Mouse (Mus musculus): ENCODE measurements around the gene Adamtsl4. TPM values are rescaled to one million over a fixed set of nuclear protein-coding genes. Genes with fewer than 3 reads are reported as not detected.
A peak's percentile ranks its signal among the peaks of the same experiment; 100 is the strongest.

Gene Adamtsl4
- polyA plus RNA-seq, 1 experiment from 2014 or later: 1.3 TPM

DNA sequence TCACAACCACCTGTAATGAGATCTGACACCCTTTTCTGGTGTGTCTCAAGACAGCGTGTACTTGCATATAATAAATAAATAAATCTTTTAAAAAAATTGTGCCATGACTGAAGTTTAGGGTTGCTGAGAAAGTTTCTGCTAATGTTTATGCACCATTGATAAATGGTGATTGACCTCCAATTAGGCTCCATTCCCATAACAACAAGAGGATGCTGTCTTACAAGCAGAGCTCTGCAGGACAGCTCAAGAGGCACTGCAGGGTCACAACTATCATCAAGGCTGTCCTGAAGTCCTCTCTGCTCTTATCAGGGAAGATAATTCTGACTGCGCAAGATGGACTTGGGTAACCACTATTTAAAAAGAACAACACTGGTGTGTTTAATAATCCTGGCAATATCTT, 30.4 kb upstream of the Adamtsl4 start:
- Histone ChIP-seq H3K9ac (replicated peaks) (no peak overlapping the region), H3K4me3 (no peak overlapping the region), H3K4me1 (no peaks in the 10 kb centered on the region), H3K36me3 (no peaks in the 10 kb centered on the region), H3K9me3 (no peaks in the 10 kb centered on the region), H3K27ac (replicated peaks) (no peak overlapping the region), H3K4me2 (replicated peaks) (no peak overlapping the region), H3K27me3 (no peaks in the 10 kb centered on the region)
- ATAC-seq (ENCODE audit: low FRiP score, low read depth): no peak
- 91% methylated on average over 2 of the region's 2 CpGs for WGBS

DNA sequence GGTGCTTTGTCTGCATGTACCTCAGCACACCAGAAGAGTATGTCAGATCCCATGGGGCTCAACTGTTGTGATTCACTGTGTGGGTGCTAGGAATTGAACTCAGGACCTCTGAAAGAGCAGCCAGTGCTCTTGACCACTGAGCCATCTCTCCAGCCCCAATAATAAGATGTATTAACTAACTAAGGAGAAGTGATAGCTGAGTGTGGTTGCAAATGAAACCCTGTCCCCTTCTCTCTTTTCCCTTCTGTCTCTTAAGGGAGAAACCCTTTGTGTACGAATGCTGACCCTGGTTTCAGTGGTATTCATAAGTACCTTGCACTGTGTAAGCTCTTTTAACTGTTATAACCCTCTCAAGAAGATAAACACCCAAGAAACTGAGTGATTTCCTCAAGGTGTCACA, 28.4 kb upstream of the Adamtsl4 start:
- Histone ChIP-seq H3K9ac (replicated peaks) (no peak overlapping the region), H3K4me2 (replicated peaks) (no peak overlapping the region), H3K36me3 (no peaks in the 10 kb centered on the region), H3K9me3 (no peaks in the 10 kb centered on the region), H3K4me1 (no peaks in the 10 kb centered on the region), H3K27me3 (no peaks in the 10 kb centered on the region), H3K4me3 (no peak overlapping the region), H3K27ac (replicated peaks) (no peak overlapping the region)
- ATAC-seq (ENCODE audit: low FRiP score, low read depth): no peak
- 79% methylated on average over 1 of the region's 1 CpGs for whole genome bisulfite sequencing

DNA sequence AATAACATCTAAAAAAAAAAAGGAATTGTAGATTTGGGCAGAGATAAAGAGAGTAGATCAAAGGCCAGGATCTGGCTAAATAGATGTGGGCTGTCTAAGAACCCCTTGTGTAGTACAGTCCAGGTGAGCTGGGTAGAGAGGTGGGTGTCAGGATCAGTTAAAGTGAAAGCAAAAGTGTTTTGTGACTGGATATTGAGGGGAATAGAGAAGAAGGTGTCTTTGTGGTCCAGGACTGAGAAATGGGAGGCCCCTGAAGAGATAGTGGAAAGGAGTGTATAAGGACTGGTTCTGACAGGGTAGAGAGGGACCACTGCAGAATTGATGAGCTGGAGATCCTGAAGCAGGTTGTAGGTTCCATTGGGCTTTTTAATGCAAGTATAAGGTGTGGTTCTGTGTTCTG, 22.2 kb upstream of the Adamtsl4 start:
- no peak overlapping the region for H3K4me2 ChIP-seq (replicated peaks)
- H3K36me3 ChIP-seq: no peaks in the 10 kb centered on the region
- no peak overlapping the region for H3K27ac ChIP-seq (replicated peaks)
- no peaks in the 10 kb centered on the region for H3K9me3 ChIP-seq
- ATAC-seq (ENCODE audit: low FRiP score, low read depth): no peak
- H3K27me3 ChIP-seq: no peaks in the 10 kb centered on the region
- no peak overlapping the region for H3K4me3 ChIP-seq
- no peaks in the 10 kb centered on the region for H3K4me1 ChIP-seq
- H3K9ac ChIP-seq (replicated peaks): no peak overlapping the region

DNA sequence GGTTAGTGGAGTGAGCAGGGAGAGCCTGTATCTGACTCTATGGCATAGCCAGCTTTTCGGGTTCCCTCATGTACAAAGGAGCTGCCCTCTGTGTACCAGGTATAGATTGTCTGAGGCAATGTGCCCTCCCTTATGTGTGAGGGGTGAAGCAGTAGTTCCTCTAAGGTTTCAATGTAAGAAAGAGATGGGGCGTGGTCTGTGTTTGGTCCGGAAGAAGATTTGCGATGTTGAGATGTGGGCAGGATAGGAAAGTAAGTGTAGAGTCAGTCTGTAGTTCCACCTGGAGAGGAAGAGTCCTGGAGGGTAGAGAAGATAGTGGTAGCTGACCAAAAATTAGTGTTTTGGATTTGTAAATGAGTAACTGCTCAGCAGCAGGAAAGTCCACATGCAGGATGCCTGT, 21.3 kb upstream of the Adamtsl4 start:
- no peak overlapping the region for H3K4me3 ChIP-seq
- no peaks in the 10 kb centered on the region for H3K36me3 ChIP-seq
- no peak for ATAC-seq (ENCODE audit: low FRiP score, low read depth)
- H3K4me1 ChIP-seq: no peaks in the 10 kb centered on the region
- H3K27ac ChIP-seq (replicated peaks): no peak overlapping the region
- H3K9ac ChIP-seq (replicated peaks): no peak overlapping the region
- H3K9me3 ChIP-seq: no peaks in the 10 kb centered on the region
- 94% methylated on average over 4 of the region's 4 CpGs for WGBS
- no peak overlapping the region for H3K4me2 ChIP-seq (replicated peaks)
- no peaks in the 10 kb centered on the region for H3K27me3 ChIP-seq

DNA sequence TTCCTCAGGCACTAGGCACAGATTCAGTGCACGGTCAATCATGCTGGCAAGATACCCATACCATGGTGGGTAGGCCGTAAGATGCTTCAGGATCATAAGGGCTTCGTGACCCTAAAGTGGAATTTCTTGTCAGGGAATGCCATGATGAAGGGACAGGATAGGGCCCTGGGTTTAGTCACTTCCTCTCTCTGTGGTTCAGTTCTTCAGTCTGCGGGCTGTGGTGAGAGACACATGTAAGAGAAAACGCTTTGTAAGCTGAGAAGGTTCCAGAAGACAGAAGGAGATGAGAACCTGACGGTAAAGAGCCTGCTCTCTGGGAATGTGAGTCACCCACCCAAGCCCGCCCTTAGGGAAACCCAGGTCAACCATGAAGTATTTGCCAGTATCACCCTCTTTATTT, 19.8 kb upstream of the Adamtsl4 start:
- 90% methylated on average over 7 of the region's 7 CpGs for WGBS
- no peaks in the 10 kb centered on the region for H3K27me3 ChIP-seq
- H3K27ac ChIP-seq (replicated peaks): no peak overlapping the region
- no peak overlapping the region for H3K4me3 ChIP-seq
- H3K36me3 ChIP-seq: no peaks in the 10 kb centered on the region
- H3K4me1 ChIP-seq: no peaks in the 10 kb centered on the region
- no peaks in the 10 kb centered on the region for H3K9me3 ChIP-seq
- H3K4me2 ChIP-seq (replicated peaks): no peak overlapping the region
- ATAC-seq (ENCODE audit: low FRiP score, low read depth): no peak
- H3K9ac ChIP-seq (replicated peaks): no peak overlapping the region

DNA sequence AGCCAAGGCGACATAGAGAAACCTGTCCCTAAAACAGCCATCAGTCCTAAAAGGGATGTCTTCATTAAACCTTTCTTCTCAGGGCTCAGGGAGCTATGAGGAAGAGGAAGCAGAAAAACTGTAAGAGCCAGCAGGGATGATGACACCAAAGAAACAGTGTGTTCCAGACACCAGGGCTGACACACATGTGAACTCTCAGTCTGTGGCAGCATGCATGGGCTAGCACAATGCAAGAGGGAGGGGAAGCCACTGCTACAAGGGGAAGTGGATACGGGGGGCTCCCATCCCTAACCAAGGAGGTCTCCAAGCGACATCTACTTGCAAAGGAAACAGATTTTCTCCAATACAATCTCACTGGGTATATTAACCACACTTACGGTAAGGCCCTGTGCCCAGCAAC, 18.6 kb upstream of the Adamtsl4 start:
- Histone ChIP-seq H3K4me1 (peaks cover 10% of the 10 kb centered on the region), H3K9me3 (no peaks in the 10 kb centered on the region), H3K4me3 (no peak overlapping the region), H3K9ac (replicated peaks) (no peak overlapping the region), H3K27ac (replicated peaks) (no peak overlapping the region), H3K4me2 (replicated peaks) (no peak overlapping the region), H3K36me3 (no peaks in the 10 kb centered on the region), H3K27me3 (no peaks in the 10 kb centered on the region)
- no peak for ATAC-seq (ENCODE audit: low FRiP score, low read depth)
- 88% methylated on average over 4 of the region's 4 CpGs for WGBS

DNA sequence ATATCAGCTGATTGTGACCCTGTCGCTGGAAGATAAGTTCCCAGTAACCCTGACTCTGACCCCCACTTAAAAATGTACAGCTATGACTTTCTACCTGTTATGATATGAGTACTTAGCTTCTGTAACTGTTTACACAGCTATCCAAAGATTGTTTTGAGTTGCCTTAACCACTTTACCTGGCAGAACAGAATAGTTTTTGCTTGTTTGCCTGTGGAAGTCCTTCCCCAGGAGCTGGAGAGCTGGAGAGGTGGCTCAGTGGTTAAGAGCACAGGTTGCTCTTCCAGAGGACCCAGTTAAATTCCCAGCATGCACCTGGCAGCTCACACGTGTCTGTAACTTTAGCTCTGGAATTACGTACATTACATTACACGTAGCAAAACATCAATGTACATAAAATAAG, 16.9 kb upstream of the Adamtsl4 start:
- no peak overlapping the region for H3K4me2 ChIP-seq (replicated peaks)
- H3K27me3 ChIP-seq: no peaks in the 10 kb centered on the region
- no peak overlapping the region for H3K4me3 ChIP-seq
- H3K27ac ChIP-seq (replicated peaks): no peak overlapping the region
- H3K4me1 ChIP-seq: peaks cover 10% of the 10 kb centered on the region
- WGBS: 89% methylated on average over 4 of the region's 4 CpGs
- no peaks in the 10 kb centered on the region for H3K9me3 ChIP-seq
- no peak overlapping the region for H3K9ac ChIP-seq (replicated peaks)
- no peak for ATAC-seq (ENCODE audit: low FRiP score, low read depth)
- H3K36me3 ChIP-seq: no peaks in the 10 kb centered on the region

DNA sequence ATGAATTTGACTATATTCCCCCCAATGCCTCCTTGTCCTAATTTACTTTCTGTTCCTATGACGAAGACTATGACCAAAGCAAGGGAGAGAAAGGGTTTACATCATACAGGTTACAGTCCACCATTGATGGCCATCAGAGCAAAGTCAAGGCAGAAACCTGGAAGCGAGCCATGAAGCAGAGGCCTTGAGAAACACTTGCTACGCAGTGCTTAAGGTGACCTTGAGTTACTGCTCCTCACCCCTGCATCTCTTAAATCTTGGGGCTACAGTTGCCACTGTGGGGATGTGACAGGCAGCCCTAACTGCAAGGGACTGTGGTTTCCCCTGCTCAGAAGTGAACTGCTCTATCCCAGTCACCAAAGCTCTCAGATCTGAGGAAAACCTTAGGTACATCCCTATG, 15.6 kb upstream of the Adamtsl4 start:
- Histone ChIP-seq H3K4me2 (replicated peaks) (no peak overlapping the region), H3K27ac (replicated peaks) (no peak overlapping the region), H3K27me3 (no peaks in the 10 kb centered on the region), H3K4me3 (no peak overlapping the region), H3K9me3 (no peaks in the 10 kb centered on the region), H3K4me1 (peaks cover 10% of the 10 kb centered on the region), H3K36me3 (no peaks in the 10 kb centered on the region), H3K9ac (replicated peaks) (no peak overlapping the region)
- WGBS: 98% methylated on average over 3 of the region's 3 CpGs
- ATAC-seq (ENCODE audit: low FRiP score, low read depth): no peak

DNA sequence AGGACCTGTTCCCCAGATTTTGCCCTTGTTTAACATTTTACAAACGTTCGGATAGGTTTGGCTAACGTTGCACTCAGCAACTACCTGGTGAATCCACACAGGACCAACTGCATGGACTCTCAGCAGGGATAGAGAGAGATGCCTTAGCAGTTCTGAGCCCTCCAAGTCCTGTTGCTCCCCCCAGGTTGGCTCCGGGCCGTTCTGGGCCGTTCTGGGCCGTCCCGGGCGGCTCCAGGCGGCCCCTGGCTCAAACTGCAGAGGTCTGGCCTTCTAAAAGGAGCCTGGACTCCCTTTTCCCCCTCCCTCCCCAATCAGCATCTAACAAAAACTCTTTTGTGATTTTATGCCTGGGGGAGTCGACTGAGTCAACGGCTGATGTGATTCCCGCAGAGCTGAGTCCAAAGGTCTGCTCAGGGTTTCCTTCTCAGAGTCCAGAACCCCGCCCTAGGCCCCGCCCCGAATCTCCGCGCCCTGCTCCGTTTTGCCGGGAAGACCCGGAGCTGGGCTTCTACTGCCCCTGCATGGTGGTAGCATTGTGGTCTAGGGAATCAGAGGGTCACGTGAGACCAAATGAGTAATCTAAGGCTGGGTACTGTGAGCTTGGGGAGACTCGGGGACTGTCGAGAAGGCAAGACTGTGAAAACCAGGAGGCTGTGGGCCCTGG, 14.3 kb upstream of the Adamtsl4 start:
- peak; percentile 92 for ATAC-seq (ENCODE audit: low FRiP score, low read depth)
- peak overlapping the region; percentile 47; the same call in 1 of the 2 replicates for H3K27ac ChIP-seq (replicated peaks)
- peak overlapping the region; percentile 52 for H3K4me2 ChIP-seq (replicated peaks)
- no peaks in the 10 kb centered on the region for H3K36me3 ChIP-seq
- no peaks in the 10 kb centered on the region for H3K27me3 ChIP-seq
- WGBS: 4% methylated on average over 24 of the region's 24 CpGs
- peaks cover 10% of the 10 kb centered on the region for H3K4me1 ChIP-seq
- H3K9ac ChIP-seq (replicated peaks): peak overlapping the region; percentile 35; the same call in 1 of the 2 replicates
- no peaks in the 10 kb centered on the region for H3K9me3 ChIP-seq
- peak overlapping the region; percentile 25 for H3K4me3 ChIP-seq

DNA sequence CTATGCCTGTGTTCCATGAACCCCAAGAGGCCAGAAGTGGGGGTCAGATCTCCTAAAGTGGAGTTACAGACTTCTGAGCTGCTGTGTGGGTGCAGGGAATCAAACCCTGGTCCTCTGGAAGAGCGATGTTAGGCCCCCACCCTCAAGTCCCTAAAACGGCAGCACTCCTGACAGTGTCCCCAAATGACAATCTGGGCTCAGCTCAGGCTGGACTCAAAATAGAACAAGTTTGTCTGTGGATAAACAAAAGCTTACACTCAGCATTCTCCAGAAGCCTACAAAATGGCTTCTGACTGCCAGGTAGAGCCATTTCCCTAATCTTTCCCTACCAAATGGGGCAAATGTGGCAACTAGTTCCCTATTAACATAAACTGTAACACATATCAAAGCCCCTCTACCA, 13.4 kb upstream of the Adamtsl4 start:
- Histone ChIP-seq H3K36me3 (no peaks in the 10 kb centered on the region), H3K9me3 (no peaks in the 10 kb centered on the region), H3K27me3 (no peaks in the 10 kb centered on the region), H3K4me2 (replicated peaks) (no peak overlapping the region), H3K9ac (replicated peaks) (no peak overlapping the region), H3K27ac (replicated peaks) (no peak overlapping the region), H3K4me1 (peaks cover 14% of the 10 kb centered on the region), H3K4me3 (no peak overlapping the region)
- ATAC-seq (ENCODE audit: low FRiP score, low read depth): no peak
- WGBS: 77% methylated on average over 2 of the region's 2 CpGs

DNA sequence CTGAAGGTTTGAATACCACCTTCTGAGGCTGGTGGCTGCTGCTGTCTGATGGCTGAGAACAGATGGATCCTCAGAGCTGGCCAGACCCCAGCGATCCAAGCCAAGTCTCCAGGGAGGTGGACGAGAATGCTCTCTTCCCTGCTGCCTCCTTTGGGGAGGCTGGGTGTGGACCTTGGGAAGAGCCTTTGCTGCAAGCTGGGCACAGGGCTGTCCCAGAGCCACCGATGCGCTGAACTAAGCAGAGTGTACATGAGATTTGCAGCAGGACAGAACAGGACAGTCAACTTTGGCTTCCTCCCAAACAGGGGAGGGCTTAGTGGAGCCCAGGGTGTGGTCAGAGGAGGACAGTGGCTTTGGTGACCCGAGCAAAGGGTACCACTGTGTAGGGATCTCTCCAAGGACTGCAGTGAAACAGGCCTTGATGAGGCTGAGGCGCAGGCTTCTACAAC, 12.5 kb upstream of the Adamtsl4 start:
- H3K9ac ChIP-seq (replicated peaks): no peak overlapping the region
- no peak overlapping the region for H3K4me3 ChIP-seq
- WGBS: 59% methylated on average over 6 of the region's 6 CpGs
- H3K9me3 ChIP-seq: no peaks in the 10 kb centered on the region
- H3K27me3 ChIP-seq: no peaks in the 10 kb centered on the region
- no peak overlapping the region for H3K4me2 ChIP-seq (replicated peaks)
- H3K27ac ChIP-seq (replicated peaks): no peak overlapping the region
- peaks cover 21% of the 10 kb centered on the region for H3K4me1 ChIP-seq
- no peak for ATAC-seq (ENCODE audit: low FRiP score, low read depth)
- H3K36me3 ChIP-seq: no peaks in the 10 kb centered on the region

DNA sequence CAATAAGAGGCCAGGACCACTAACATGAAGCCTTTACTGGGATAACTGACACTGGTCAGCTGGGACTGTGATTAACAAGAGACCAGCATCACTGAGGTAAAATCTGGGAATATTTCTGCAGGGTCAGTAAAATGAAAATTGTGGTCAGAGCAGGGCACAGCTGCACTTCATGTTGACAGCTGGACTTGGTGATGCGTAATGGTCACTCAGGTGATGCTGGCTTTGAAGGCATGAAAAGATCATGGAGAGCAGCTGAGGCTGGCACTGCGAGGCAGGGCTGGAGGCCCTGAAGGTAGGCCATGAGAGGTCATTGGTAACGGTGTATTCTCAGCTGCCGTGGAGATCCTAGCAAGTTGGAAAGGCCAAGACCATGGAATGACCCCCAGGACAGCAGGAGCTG, 10.6 kb upstream of the Adamtsl4 start:
- no peak overlapping the region for H3K27ac ChIP-seq (replicated peaks)
- no peak for ATAC-seq (ENCODE audit: low FRiP score, low read depth)
- WGBS: 93% methylated on average over 4 of the region's 4 CpGs
- no peaks in the 10 kb centered on the region for H3K9me3 ChIP-seq
- H3K27me3 ChIP-seq: no peaks in the 10 kb centered on the region
- no peak overlapping the region for H3K4me3 ChIP-seq
- no peaks in the 10 kb centered on the region for H3K36me3 ChIP-seq
- H3K9ac ChIP-seq (replicated peaks): no peak overlapping the region
- H3K4me1 ChIP-seq: peaks cover 21% of the 10 kb centered on the region
- no peak overlapping the region for H3K4me2 ChIP-seq (replicated peaks)

DNA sequence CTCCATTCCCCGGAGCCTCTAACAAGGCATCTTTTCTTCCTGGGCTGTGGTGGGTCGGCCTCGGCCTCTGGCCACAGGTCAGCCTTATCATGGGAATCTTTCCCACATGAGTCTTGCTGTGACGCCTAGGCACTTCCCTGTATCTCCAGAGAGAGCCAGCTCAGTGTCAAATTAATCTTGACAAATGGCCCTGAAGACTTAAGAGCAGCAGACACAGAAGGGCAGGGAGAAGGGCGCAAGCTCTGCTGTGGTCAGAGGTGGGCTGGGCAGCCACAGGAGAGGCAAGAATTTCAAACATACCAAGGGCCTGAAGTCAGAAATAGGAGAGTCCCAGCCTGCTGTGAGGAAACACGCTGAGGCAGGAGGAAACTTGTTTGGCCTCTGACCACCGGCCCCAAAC, 8.6 kb upstream of the Adamtsl4 start:
- 38% methylated on average over 7 of the region's 7 CpGs for WGBS
- H3K4me3 ChIP-seq: no peak overlapping the region
- ATAC-seq (ENCODE audit: low FRiP score, low read depth): no peak
- H3K9ac ChIP-seq (replicated peaks): no peak overlapping the region
- H3K9me3 ChIP-seq: no peaks in the 10 kb centered on the region
- H3K4me1 ChIP-seq: peaks cover 11% of the 10 kb centered on the region; the same call in 1 of the 2 replicates
- no peak overlapping the region for H3K4me2 ChIP-seq (replicated peaks)
- no peak overlapping the region for H3K27ac ChIP-seq (replicated peaks)
- H3K36me3 ChIP-seq: no peaks in the 10 kb centered on the region
- H3K27me3 ChIP-seq: no peaks in the 10 kb centered on the region
